Mouse (Mus musculus) liver, postnatal 0 days (tissue): ENCODE results near the gene Gm29609.
A peak's percentile ranks its signal among the peaks of the same experiment; 100 is the strongest.
"Not testable (repeated sequence)": the region's sequence is repeated elsewhere in the genome, so short reads cannot be mapped to it uniquely, and the experiment has no call there.

Experiments
- CTCF ChIP-seq: sonication (generic); IDR thresholded peaks from 2 replicates; pipeline ENCODE4 v1.5.1; 2016; ENCODE audit warnings: antibody characterized with exemption, low read depth
- EP300 ChIP-seq: IDR thresholded peaks from 2 replicates; pipeline ENCODE4 v1.6.1; 2016; ENCODE audit warnings: antibody characterized with exemption, low read depth, mild to moderate bottlenecking

DNA sequence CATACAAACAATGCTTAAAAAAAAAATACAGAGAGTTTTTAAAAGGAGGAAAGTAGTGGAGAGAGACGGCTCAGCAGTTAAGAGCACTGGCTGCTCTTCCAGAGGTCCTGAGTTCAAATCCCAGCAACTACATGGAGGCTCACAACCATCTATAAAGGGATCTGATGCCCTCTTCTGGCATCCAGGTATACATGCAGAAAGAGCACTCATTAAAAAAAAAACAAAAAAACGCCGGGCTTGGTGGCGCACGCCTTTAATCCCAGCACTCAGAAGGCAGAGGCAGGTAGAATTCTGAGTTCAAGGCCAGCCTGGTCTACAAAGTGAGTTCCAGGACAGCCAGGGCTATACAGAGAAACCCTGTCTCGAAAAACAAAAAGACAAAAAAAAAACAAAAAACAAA is 36.8 kb upstream of the Gm29609 start:
- not testable (repeated sequence) for TF ChIP-seq EP300
- TF ChIP-seq CTCF: peak; percentile 20; the same call in 1 of the 2 replicates
